Mouse (Mus musculus): ENCODE data around the gene Cldn15.
"Not testable (repeated sequence)": the region's sequence is repeated elsewhere in the genome, so short reads cannot be mapped to it uniquely, and the experiment has no call there.

Gene Cldn15

DNA sequence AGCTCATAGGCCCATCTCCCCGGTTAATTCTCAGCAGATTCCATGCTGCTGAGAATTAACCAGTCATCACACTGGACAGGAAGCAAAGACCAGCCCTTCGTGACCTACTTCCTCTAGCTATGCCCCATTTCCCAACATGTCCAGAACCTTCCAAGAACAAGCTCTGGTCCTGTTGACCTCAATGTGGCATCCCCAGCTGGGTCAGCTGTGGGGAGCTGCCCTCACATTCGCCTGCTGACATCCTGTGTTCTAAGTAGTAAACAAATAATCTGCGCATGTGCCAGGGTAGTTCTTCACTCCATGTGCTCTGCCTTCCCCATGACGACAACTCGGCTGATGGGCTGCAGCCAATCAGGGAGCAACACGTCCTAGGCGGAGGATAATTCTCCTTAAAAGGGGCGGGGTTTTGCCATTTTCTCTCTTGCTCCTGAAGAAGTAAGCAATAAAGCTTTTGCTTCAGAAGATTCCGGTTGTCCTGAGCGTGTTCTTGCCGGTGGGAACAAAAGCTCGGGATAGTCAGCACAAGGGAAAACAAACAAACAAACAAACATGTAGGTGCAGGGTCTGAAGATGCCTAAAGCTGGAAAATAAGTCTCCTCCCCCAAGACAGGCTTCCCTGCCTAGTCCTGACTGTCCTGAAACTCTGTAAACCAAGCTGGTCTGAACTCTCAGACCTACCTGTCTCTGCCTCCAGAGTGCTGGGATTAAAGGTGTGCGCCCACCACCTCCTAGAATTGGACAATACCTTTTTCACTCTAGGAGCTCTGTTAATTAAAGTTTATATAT is 16.7 kb upstream of the Cldn15 start:
- in situ Hi-C loops (cut with MboI, MseI): not testable (repeated sequence)

DNA sequence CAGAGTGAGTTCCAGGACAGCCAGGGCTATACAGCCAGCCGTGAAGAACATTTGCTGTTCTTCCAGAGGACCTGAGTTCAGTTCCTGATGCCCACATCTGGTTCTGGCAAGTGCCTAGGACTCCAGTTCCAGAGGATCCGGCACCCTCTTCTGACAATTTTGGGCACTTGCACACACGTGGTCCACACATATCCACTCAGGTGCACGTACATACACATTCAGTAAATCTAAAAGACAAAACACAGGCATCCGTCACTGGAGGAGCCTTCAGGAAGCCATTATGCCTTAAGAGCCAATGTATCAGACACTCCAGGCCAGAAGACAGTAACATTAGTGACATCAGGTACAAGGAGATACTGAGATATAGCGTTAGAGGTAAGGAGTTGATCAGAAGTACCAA is 15.9 kb upstream of the Cldn15 start:
- in situ Hi-C loops (cut with MboI, MseI): no loop called here

DNA sequence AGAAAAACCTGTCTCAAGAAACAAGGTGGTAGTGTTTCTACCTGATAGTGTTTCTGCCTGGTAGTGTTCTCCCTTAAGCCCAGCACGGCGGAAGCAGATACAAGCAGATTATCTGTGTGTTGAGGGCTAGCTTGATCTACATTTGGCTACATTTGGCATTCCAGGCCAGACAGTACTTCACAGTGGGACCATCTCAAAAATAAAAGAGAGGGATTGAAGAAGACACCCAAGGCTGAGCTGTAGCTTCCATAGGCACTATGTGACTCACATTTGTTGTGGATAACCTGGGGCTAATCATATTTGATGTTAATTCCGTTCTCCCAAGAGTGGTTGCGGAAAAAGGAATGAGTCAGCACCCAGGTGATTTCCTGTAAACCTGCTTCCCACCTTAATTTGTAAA is 14.3 kb upstream of the Cldn15 start:
- in situ Hi-C loops (cut with MboI, MseI): no loop called here

DNA sequence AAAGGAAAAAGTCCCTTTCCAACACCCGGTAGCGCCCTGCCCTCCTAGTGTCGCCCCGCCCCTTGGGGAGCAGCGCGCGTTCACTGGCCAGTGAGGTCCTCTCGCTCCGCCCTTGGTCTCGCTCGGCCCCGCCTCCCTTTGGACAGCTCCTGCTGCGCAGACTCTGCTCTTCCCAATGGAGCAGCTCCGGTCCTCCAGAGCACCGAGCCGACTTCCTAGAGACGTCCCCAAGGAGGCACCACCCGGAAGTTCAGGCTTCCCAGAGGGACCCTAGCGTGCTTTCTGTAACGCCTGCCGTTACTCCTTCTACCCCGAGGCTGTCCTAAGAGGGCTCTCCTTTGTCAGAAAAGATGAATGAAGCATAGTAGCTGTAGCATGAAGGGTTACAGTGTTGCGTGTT is 13.4 kb upstream of the Cldn15 start, which contains the start of gene Fis1:
TSS of gene Fis1 (plus strand) at position 261 of the 400 bp plus-strand sequence.
- in situ Hi-C loops (cut with MboI, MseI): no loop called here

DNA sequence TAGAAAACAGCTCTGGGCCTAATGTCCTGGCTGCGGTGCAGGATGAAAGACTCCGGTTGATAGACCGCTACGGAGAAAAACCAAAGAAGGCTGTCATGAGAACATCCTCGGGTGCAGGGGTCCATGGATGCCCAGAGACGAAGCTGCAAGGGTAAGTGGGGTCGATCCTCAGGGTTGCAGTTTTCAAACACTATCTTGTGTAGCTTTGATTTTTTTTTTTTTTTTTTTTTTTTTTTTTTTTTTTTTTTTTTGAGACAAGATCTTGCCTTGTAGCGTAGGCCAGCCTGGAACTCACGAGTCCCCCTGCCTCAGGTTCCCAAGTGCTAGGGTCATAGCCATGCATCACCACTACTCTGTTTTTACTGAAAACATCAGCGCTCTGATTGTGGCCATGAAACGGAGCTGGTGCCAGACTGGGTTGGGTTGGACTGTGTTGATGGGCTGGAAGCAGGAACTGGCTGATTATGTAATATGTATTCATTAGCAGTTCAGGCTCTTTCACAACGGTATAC is 12.9 kb upstream of the Cldn15 start:
- in situ Hi-C loops (cut with MboI, MseI): no loop called here

DNA sequence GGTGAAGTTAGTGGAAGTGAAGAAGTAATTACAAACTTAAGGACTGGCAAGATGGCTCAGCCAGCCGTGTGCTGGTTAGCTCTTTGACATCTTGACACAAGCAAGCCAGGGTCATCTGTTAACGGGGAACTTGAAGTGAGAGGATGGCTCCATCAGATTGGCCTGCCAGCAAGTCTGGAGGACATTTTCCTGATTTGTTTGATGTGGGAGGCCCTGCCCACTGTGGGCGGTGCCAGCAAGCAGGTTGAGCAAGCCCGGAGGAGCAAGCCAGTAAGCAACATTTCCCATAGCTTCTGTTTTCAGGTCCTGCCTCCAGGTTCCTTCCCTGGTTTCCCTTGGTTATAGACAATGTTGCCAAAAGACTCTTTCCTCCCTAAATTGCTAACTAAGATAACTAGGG is 10.8 kb upstream of the Cldn15 start:
- in situ Hi-C loops (cut with MboI, MseI): no loop called here

DNA sequence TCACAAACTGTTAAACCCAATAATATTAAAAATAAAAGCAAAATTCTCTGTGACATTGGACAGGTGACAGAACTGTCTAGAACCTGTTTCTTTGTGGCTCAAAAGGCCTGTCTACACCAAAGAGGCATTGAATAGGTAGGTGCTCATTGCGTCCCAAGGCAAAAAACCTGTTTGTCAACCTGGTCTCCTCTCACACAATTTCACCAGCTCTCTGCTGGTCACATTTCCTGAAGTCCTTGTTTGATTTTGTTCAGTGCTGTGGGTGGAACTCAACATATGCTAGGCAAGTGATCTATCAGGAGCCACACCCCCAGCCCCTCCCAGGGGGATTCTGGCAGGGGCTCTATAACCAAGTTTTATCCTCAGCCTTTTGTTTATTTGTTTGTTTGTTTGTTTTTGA is 9.2 kb upstream of the Cldn15 start:
- in situ Hi-C loops (cut with MboI, MseI): no loop called here

DNA sequence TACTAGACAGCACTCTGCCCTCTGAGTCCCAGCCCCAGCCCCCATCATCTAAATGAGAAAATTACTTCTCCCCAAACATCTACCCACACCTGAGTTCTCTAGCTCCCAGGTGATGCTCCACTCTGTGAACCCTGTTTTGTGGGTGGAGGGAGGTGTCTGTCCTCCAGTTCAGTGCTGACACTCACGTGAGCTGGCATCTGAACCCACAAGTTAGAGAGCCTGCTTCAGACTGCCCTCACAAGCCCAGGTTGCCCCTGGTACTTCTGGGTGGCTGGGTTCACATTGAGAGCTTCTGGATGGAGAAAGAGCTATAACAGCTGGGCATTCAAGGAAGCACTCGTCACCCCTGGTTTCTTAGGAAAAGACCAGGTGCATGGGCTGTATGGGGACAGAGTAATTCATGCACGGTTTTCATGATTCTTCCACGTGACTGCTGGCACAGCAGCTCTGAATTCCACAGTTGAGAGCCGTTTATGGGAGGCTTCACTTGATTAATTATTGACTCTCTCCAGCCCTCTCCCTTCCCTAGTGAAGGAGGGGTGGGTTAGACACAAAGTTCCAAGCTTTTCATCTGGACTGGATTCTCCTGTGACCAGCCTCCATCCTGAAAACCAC is 7.3 kb upstream of the Cldn15 start:
- in situ Hi-C loops (cut with MboI, MseI): no loop called here

DNA sequence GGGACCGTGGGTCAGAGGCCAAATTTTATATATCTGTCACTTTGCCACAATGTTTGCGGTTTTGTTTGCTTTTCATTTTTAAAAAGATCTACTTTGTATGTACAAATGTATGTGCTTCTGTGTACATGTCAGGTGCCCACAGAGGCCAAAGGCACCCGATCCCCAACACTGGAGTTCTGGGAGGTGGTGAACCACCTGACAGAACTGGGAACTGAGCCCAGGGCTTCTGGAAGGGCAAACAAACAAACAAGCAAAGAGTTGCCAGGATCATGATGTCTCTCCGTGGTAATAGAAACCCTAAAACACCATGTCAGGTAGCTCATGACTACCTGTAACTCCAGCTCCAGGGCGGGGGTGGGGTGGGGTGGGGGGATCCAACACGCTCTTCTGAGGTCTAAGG is 6.4 kb upstream of the Cldn15 start:
- in situ Hi-C loops (cut with MboI, MseI): no loop called here

DNA sequence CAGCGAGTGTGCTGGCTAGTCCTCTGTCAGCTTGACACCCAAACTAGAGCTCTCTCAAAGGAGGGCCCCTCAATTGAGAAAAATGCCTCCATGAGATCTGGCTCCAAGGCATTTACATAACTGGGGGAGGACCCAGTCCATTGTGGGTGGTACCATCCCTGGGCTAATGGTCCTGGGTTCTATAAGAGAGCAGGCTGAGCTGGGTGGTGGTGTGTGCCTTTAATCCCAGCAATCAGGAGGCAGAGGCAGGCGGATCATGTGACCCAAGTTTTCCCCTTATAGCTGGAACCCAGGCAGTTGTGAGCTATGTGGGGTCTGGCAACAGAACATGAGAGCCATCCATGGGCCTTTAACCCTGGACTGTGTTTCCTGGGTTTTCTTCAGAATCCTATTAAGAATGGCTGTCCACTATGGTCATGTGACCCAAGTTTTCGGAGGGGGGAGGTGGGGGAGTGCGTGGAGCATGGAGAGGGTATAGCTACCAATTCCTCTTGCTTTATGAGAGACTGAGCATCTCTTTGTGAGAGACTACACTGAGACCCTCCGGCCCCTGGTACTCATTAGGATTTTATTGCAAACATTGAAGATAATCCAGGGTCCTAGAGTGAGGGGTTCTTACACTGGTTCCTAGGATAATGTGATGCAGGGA is 5.0 kb upstream of the Cldn15 start:
- in situ Hi-C loops (cut with MboI, MseI): no loop called here

DNA sequence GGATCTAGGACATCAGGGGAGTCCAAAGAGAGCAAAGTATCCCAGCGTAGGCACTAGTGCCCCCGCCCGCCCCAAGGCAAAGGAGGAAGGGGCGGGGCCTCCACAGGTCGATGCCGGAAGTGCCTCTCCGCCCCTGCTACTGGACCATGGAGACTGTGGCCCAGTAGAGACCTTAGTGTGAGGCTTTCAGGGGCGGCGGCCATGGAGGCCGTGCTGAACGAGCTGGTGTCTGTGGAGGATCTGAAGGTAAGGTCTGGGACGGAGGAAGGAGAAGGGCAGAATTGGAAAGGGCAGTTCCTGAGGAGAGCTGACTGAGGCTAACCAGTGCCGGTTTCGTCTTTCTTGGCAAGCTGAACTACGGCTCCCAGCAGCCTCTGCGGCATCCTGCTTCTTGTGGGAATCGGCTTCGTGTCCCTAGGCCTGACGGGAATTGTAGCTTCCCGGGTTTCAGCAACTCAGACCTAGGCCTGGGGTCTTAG is 4.4 kb upstream of the Cldn15 start:
- in situ Hi-C loops (cut with MboI, MseI): no loop called here

DNA sequence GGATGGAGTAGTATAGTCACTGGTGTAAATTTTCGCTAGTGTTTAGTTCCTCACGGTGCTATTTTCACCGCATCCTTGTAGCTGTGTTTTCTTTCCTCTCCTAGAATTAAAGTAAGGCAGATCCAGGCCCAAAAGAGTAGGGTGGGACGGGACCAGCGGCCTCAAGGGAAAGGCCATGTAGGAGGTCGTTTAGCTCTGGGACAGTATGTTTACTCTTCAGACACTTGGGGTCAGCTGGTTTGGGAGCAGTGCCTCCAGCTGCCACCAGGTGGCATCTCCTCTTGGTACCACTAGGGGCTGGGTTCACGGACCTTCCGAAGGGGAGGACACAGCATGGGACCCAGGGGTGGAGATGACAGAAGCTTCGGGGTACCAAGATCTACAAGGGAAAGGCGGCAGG is 3.9 kb upstream of the Cldn15 start:
- in situ Hi-C loops (cut with MboI, MseI): no loop called here

DNA sequence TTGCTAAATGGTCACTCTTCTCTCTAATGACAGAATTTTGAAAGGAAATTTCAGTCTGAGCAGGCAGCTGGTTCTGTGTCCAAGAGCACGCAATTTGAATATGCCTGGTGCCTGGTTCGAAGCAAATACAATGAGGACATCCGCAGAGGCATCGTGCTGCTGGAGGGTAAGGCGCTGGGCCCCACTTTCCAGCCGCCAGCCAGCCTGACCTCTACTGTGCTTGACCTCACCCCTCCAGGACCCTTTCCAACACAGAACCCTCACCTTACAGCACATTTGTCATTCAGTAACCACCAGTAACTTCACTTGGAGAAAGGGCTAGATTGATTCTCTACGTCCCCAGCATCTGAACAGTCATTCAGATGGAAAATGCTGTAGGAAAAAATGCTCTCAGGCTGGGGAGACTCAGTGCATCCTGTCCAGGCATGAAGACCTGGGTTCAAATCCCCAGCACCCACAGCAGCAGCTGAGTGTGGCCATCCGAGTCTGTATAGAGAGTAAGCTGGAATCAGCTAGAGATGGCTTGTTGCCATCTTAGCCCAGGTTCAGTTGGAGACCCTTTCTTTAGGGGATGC is 3.4 kb upstream of the Cldn15 start:
- in situ Hi-C loops (cut with MboI, MseI): no loop called here

DNA sequence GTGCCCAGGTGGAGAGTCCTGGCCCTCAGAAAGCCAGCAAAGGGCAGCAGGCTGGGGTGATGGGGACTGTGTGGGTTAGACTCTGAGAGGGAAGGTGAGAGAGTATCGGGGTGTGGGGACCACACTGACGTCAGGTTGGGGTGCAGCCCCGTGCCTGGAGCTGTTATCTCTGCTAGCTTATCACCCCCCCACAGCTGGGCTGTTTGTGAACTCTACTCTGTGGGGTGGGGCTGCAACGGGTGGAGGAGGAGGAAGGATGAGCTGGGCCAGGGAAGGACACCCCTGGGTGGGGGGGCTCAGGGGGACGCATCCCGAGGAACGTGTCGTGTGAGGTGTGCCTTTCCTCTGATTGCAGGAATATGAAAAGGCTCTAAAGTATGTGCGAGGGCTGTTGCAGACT is 1.2 kb upstream of the Cldn15 start:
- in situ Hi-C loops (cut with MboI, MseI): no loop called here

DNA sequence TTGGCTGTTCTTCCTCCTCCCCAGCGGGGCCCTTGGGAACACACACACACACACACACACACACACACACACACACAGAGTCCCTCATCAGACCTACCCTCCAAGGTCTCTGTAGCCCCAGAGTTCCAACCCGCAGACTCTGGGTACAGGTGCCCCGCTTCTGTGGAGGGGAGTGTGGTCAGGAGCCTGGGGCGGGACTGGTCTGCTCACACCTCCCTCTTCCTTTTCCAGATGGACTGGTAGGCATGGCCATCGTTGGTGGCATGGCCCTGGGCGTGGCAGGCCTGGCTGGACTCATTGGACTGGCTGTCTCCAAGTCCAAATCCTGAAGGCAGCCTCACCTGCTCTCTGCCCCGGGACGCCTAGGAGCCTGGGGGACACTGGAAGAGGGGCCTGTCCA is 730 bp upstream of the Cldn15 start:
- in situ Hi-C loops (cut with MboI, MseI): no loop called here

DNA sequence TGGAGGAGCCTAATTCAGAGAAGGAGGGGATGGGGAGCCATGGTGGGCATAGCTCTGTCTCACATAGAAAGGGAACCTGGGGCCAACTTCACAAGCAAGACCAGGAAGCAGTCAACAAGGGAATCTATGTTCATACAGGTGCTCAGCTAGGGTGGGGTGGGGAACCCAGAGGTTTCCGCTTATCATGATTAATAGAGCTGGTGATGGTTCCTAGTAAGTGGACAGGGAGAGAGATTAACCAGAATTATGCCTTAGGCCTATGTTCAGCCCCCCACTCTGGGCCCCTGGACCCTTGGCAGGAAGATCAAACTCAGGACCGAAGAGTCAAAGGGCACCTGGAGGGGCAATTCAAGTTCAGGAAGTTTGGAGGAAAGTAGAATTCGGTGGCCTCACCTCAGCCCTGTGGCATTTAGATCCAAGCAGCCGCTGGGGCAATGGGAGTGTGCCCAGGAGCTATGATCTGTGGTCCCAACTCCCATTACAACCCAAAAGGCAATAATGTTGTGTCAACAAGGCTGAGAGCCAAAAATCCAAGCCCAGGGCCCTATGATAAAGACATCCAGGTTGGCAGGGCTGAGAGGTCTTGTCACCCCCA is 542 bp downstream of the Cldn15 start:
- in situ Hi-C loops (cut with MboI, MseI): no loop called here

DNA sequence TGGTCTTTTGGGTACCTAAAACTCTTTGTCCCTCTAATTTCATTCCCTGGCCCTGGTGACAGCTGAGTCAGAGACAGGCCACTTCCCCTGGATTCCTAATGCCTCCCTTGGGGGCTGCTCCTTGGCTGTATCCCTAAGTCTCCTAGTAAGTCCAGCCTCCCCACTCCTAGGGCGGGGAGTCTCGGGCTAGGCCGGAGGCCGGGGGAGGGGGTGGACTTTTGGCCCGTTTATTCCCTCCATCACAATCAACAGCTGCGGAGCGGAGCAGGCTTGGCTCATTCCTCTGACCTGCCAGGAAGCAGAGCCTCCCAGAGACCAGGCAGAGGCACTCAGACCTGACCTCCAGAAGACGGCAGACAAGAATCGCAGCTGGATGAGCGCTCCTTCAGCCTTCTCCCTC is 1.2 kb downstream of the Cldn15 start:
- in situ Hi-C loops (cut with MboI, MseI): no loop called here

DNA sequence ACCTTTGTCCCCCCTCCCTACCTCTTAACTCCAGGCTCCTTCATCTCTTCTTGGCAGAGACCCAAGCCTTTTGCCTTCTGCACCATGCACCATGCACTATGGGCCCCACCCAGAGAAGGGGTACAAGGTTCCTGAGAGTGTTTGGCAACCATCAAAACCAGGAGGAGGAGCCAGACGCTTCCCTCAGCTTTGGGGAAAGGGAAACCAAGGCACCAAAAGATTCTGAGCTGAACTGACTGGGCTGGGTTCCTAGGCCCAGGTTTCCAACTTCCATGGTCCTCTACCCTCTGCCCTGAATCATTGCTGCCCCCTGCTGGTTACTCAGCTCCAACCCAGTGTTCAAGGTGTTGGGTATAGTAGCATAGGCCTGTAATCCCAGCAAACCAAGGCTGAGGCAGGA is 4.3 kb downstream of the Cldn15 start:
- in situ Hi-C loops (cut with MboI, MseI): loop anchor here (5.0 kb wide), 1 partner anchor 43 kb away; no protein-coding TSS in a partner anchor

DNA sequence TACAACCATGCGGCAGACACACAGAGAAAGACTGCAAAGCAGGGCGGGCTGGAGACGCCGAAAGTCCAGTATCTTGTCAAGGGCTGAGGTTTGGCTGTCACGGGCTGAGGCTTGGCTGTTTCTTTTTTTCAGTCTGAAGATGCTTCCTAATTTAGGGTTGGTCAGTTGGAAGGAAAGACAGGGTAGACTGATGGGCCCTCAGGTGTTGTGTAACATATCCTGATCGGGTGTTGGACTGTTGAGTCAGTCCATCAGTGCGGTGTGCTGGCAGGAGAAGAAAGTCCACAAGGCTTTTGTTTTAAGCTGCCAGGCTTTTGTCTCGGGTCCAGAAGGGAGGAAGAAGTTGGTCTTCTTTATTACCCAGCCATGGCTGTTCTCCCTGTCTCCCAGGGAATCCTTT is 7.3 kb downstream of the Cldn15 start:
- in situ Hi-C loops (cut with MboI, MseI): loop anchor here (5.0 kb wide), 1 partner anchor 46 kb away; no protein-coding TSS in a partner anchor

DNA sequence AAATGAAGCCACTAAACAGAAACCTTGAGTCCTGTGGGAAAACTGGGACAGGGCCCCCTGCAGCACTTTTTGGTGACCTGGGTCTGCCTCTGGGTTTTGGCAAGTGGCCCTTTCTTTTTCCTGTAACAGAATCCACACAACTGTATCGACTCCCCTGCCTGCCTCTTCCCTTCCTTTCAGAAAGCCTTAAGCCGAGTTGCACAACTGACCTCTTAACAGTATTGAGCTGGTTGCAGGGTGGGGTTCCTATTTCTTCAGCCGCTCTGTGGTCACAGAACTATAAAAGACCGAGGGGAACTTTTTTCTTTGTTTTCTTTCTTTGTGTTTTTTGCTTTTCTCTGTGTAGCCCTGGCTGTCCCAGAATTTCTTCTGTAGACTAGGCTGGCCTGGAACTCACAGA is 11.4 kb downstream of the Cldn15 start:
- in situ Hi-C loops (cut with MboI, MseI): no loop called here

DNA sequence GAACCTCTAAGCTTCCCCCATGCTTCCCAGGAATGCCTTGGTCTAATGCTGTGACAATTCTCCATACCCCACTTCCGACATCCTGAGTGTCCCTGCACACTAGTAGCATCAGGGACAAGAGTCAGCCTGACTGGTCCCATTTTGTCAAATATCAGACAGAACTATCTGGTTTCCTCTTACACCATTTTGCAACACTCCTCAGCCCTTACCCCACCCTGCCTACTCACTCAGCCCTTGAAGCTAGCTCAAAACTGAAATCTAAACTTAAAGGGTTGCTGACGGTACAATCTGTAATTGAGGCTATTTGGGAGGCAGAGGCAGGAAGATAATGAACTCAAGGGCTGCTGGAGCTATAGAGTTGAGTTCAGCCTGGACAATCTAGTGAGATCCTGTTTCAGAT is 13.3 kb downstream of the Cldn15 start:
- in situ Hi-C loops (cut with MboI, MseI): no loop called here

DNA sequence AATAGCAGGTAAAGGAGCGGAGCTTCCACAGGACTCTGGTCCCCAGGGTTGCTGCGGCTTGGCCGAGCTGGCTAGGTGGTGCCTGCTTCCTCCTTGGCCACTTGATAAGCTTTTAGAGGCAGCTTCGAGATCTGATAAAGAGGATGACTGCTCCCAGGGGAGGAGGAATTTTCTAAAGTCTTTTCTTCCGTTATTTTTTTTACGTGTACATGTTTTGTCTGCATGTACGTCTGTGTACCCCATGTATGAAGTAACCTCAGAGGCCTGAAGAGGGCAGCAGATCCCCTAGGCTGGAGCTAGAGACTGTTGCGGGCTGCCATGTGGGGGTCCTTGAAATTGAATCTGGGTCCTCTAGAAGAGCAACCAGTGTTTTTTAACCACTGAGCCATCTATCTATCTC is 14.6 kb downstream of the Cldn15 start:
- in situ Hi-C loops (cut with MboI, MseI): no loop called here

All from T-helper 1 cell (primary cell).